Mouse (Mus musculus) liver, embryonic 14.5 days (tissue): ENCODE data around the gene Zfp39. TPM values are rescaled to one million over a fixed set of nuclear protein-coding genes. Genes with fewer than 3 reads are reported as not detected.

Experiments
- polyA plus RNA-seq, 2 experiments: library from polyadenylated mRNA; depleted of rRNA in 1 of 2; stranded (reverse) in 1 of 2; unstranded in 1 of 2; fragments of >200 nt; fragmentation: Nextera tagmentation in 1 of 2; extraction: Ambion mirVana in 1 of 2; gene quantifications; 2 replicates each; pipeline versions ENCODE4 v1.2.1 to v1.2.3; 2012 to 2014

Zfp39 gene
- polyA plus RNA-seq, 2 experiments: 4.6 to 5.2 TPM

Other genes starting within 250 kb of the Zfp39 start
- gene Olfr322, start 245.4 kb downstream of the Zfp39 start, polyA plus RNA-seq (2012; rRNA removed): 0.03 and 0.07 TPM in 2 replicates
- gene Olfr322, start 245.4 kb downstream of the Zfp39 start, polyA plus RNA-seq (2014; fragmentation: Nextera tagmentation; extraction: Ambion mirVana): 0.14 TPM in 1 of 2 replicates, not detected in the other
- gene Olfr320, start 223.1 kb downstream of the Zfp39 start, polyA plus RNA-seq (2012; rRNA removed): not detected in 2 replicates
- gene Olfr320, start 223.1 kb downstream of the Zfp39 start, polyA plus RNA-seq (2014; fragmentation: Nextera tagmentation; extraction: Ambion mirVana): not detected in 2 replicates
- gene Olfr319, start 205.1 kb downstream of the Zfp39 start, polyA plus RNA-seq (2012; rRNA removed): not detected in 2 replicates
- not detected in 2 replicates for gene Olfr319, start 205.1 kb downstream of the Zfp39 start, polyA plus RNA-seq (2014; fragmentation: Nextera tagmentation; extraction: Ambion mirVana)
- gene Olfr318, start 180.2 kb downstream of the Zfp39 start, polyA plus RNA-seq (2012; rRNA removed): not detected in 2 replicates
- not detected in 2 replicates for gene Olfr318, start 180.2 kb downstream of the Zfp39 start, polyA plus RNA-seq (2014; fragmentation: Nextera tagmentation; extraction: Ambion mirVana)
- gene Olfr317, start 165.0 kb downstream of the Zfp39 start, polyA plus RNA-seq (2012; rRNA removed): not detected in 2 replicates
- gene Olfr317, start 165.0 kb downstream of the Zfp39 start, polyA plus RNA-seq (2014; fragmentation: Nextera tagmentation; extraction: Ambion mirVana): not detected in 2 replicates
- not detected in 2 replicates for gene Olfr316, start 151.5 kb downstream of the Zfp39 start, polyA plus RNA-seq (2012; rRNA removed)
- gene Olfr316, start 151.5 kb downstream of the Zfp39 start, polyA plus RNA-seq (2014; fragmentation: Nextera tagmentation; extraction: Ambion mirVana): not detected in 2 replicates
- not detected in 2 replicates for gene Olfr315, start 131.0 kb downstream of the Zfp39 start, polyA plus RNA-seq (2012; rRNA removed)
- gene Olfr315, start 131.0 kb downstream of the Zfp39 start, polyA plus RNA-seq (2014; fragmentation: Nextera tagmentation; extraction: Ambion mirVana): not detected in 2 replicates
- not detected in 2 replicates for gene Olfr314, start 121.3 kb downstream of the Zfp39 start, polyA plus RNA-seq (2012; rRNA removed)
- not detected in 2 replicates for gene Olfr314, start 121.3 kb downstream of the Zfp39 start, polyA plus RNA-seq (2014; fragmentation: Nextera tagmentation; extraction: Ambion mirVana)
- not detected in 2 replicates for gene Fam183b, start 102.3 kb downstream of the Zfp39 start, polyA plus RNA-seq (2012; rRNA removed)
- not detected in 2 replicates for gene Fam183b, start 102.3 kb downstream of the Zfp39 start, polyA plus RNA-seq (2014; fragmentation: Nextera tagmentation; extraction: Ambion mirVana)
- not detected in 2 replicates for gene Olfr313, start 89.2 kb downstream of the Zfp39 start, polyA plus RNA-seq (2012; rRNA removed)
- not detected in 2 replicates for gene Olfr313, start 89.2 kb downstream of the Zfp39 start, polyA plus RNA-seq (2014; fragmentation: Nextera tagmentation; extraction: Ambion mirVana)
- gene Olfr312, start 75.0 kb downstream of the Zfp39 start, polyA plus RNA-seq (2012; rRNA removed): not detected in 2 replicates
- gene Olfr312, start 75.0 kb downstream of the Zfp39 start, polyA plus RNA-seq (2014; fragmentation: Nextera tagmentation; extraction: Ambion mirVana): not detected in 2 replicates
- not detected in 2 replicates for gene Olfr311, start 65.0 kb downstream of the Zfp39 start, polyA plus RNA-seq (2012; rRNA removed)
- gene Olfr311, start 65.0 kb downstream of the Zfp39 start, polyA plus RNA-seq (2014; fragmentation: Nextera tagmentation; extraction: Ambion mirVana): not detected in 2 replicates
- gene Gm12258, start 57.1 kb downstream of the Zfp39 start, polyA plus RNA-seq (2012; rRNA removed): 2.0 and 2.8 TPM in 2 replicates
- gene Gm12258, start 57.1 kb downstream of the Zfp39 start, polyA plus RNA-seq (2014; fragmentation: Nextera tagmentation; extraction: Ambion mirVana): 1.3 and 1.8 TPM in 2 replicates
- gene 2810021J22Rik, start 37.0 kb downstream of the Zfp39 start, polyA plus RNA-seq (2012; rRNA removed): 0.92 and 1.5 TPM in 2 replicates
- 2.2 and 2.5 TPM in 2 replicates for gene 2810021J22Rik, start 37.0 kb downstream of the Zfp39 start, polyA plus RNA-seq (2014; fragmentation: Nextera tagmentation; extraction: Ambion mirVana)
- gene Btnl10, start 13.7 kb upstream of the Zfp39 start, polyA plus RNA-seq (2012; rRNA removed): 18.2 and 19.3 TPM in 2 replicates
- gene Btnl10, start 13.7 kb upstream of the Zfp39 start, polyA plus RNA-seq (2014; fragmentation: Nextera tagmentation; extraction: Ambion mirVana): 9.1 and 9.6 TPM in 2 replicates
- 80.8 and 83.3 TPM in 2 replicates for gene Rnf187, start 34.7 kb upstream of the Zfp39 start, polyA plus RNA-seq (2012; rRNA removed)
- 104 and 120 TPM in 2 replicates for gene Rnf187, start 34.7 kb upstream of the Zfp39 start, polyA plus RNA-seq (2014; fragmentation: Nextera tagmentation; extraction: Ambion mirVana)
- 15.7 and 16.0 TPM in 2 replicates for gene Hist3h2ba, start 44.7 kb upstream of the Zfp39 start, polyA plus RNA-seq (2012; rRNA removed)
- 4.2 and 6.0 TPM in 2 replicates for gene Hist3h2ba, start 44.7 kb upstream of the Zfp39 start, polyA plus RNA-seq (2014; fragmentation: Nextera tagmentation; extraction: Ambion mirVana)
- 11.0 and 11.5 TPM in 2 replicates for gene Hist3h2a, start 50.5 kb upstream of the Zfp39 start, polyA plus RNA-seq (2012; rRNA removed)
- gene Hist3h2a, start 50.5 kb upstream of the Zfp39 start, polyA plus RNA-seq (2014; fragmentation: Nextera tagmentation; extraction: Ambion mirVana): 13.5 and 16.7 TPM in 2 replicates
- gene Trim17, start 50.5 kb upstream of the Zfp39 start, polyA plus RNA-seq (2012; rRNA removed): 0.05 and 0.06 TPM in 2 replicates
- 0.06 and 0.14 TPM in 2 replicates for gene Trim17, start 50.5 kb upstream of the Zfp39 start, polyA plus RNA-seq (2014; fragmentation: Nextera tagmentation; extraction: Ambion mirVana)
- 8.1 and 8.3 TPM in 2 replicates for gene Trim11, start 73.9 kb upstream of the Zfp39 start, polyA plus RNA-seq (2012; rRNA removed)
- gene Trim11, start 73.9 kb upstream of the Zfp39 start, polyA plus RNA-seq (2014; fragmentation: Nextera tagmentation; extraction: Ambion mirVana): 6.4 and 6.9 TPM in 2 replicates
- gene Obscn, start 232.2 kb upstream of the Zfp39 start, polyA plus RNA-seq (2012; rRNA removed): 0.11 TPM in 2 replicates
- 0.06 and 0.13 TPM in 2 replicates for gene Obscn, start 232.2 kb upstream of the Zfp39 start, polyA plus RNA-seq (2014; fragmentation: Nextera tagmentation; extraction: Ambion mirVana)